Mouse (Mus musculus) adrenal gland, adult 8-10 months (tissue): ENCODE results near the gene Vrk2. TPM values are rescaled to one million over a fixed set of nuclear protein-coding genes. Genes with fewer than 3 reads are reported as not detected.

Experiments used
- total RNA-seq, 4 experiments: library from RNA; stranded (reverse); gene quantifications; 2 replicates each; pipeline ENCODE4 v1.2.4; 2022

Vrk2 gene
- total RNA-seq, 4 experiments from 2014 or later = 8.2 to 12.6 (median 10.2) TPM

Other genes starting within 250 kb of the Vrk2 start
- gene Fancl, start 207.9 kb downstream of the Vrk2 start, total RNA-seq = 10 to 100 TPM; 12.5 to 17.3 (median 13.5) TPM
- not detected for gene Gm6899, start 758 bp downstream of the Vrk2 start, total RNA-seq